Mouse (Mus musculus) liver, embryonic 14 days (tissue): ENCODE results near the gene Atp1b3. TPM values are rescaled to one million over a fixed set of nuclear protein-coding genes. Genes with fewer than 3 reads are reported as not detected.

Source experiments
- polyA plus RNA-seq: library from polyadenylated mRNA; depleted of rRNA; stranded (reverse); fragments of >200 nt; gene quantifications from 2 replicates; pipeline ENCODE4 v1.2.3, GENCODE M21; 2012; rRNA removed

Gene Atp1b3
- 24.2 and 31.7 TPM in 2 replicates for polyA plus RNA-seq

DNA sequence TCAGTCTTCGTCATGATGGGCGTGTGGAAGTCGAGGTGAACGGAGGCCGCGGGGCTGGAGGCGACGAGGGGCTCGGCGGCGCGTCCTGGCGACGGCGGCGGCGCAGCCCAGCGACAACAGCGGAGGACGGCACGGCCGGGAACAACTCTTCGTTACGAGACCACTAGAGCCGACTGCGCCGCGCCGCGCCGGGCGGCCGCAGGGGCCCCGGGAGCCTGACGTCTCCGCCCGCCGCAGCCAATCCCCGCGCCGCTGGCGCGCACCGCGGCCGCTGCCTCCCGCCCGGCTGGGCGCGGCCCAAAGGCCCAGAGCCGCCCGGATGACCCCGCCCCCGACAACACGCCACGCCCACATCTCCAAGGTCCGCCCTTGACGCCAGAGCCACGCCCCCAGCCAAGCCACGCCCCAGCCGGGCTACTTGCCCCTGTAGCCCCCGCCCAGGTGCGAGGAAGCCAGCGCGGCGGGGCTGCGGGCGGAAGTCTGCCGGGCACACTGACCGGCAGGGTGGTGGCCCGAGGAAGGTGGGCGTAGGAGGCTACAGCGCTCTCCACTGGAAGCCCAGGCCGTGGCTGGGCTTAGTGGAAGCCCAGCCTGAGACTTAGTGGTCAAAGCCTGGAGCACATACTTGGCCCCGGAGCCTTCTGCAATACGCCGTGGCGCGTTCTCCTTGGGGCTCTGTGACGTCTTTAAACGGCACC is at the start of gene Atp1b3:
Gene Atp1b3, minus strand, starts transcription at position 302 of the 698 bp plus-strand sequence.

Other genes with a start within 250 kb of the Atp1b3 start
- 0.41 and 0.43 TPM in 2 replicates for gene Gk5, start 245.1 kb downstream of the Atp1b3 start, polyA plus RNA-seq
- gene Tfdp2, start 168.2 kb downstream of the Atp1b3 start, polyA plus RNA-seq = 44.6 and 51.1 TPM in 2 replicates
- 68.3 and 74.8 TPM in 2 replicates for gene Rnf7, start 114.2 kb upstream of the Atp1b3 start, polyA plus RNA-seq
- 0.01 and 0.02 TPM in 2 replicates for gene Gm28729, start 160.8 kb upstream of the Atp1b3 start, polyA plus RNA-seq